Mouse (Mus musculus) MEL (cell line): ENCODE measurements at regions not wholly inside any gene's neighbourhood (a gene's known extent, or its start where the extent isn't known, plus 50 kb on each side); places are given as distances from the start of the nearest gene placed in this dataset.

ENCODE experiments used
- CTCF ChIP-seq, 3 experiments: IDR thresholded peaks in 2 of 3; conservative IDR thresholded peaks in 1 of 3; 2 replicates each; pipeline ENCODE4 v1.5.1; 2011 to 2012; ENCODE audit warnings: low read length in 3 of 3, low read depth in 2 of 3, mild to moderate bottlenecking in 2 of 3, improper control_type of control experiment in 1 of 3, inconsistent platforms in 1 of 3, mixed read lengths in 1 of 3, moderate library complexity in 1 of 3; ENCODE audit not compliant: control insufficient read depth in 1 of 3, insufficient read depth in 1 of 3, poor library complexity in 1 of 3, severe bottlenecking in 1 of 3
- ELF1 ChIP-seq: IDR thresholded peaks from 2 replicates; pipeline ENCODE4 v1.6.1; 2014; ENCODE audit warnings: low read depth, mild to moderate bottlenecking, inconsistent platforms, low read length, improper control_type of control experiment, moderate library complexity
- GATA1 ChIP-seq: IDR thresholded peaks from 2 replicates; pipeline ENCODE4 v1.6.1; 2011; ENCODE audit warnings: low read depth, low read length, improper control_type of control experiment
- MEF2A ChIP-seq: IDR thresholded peaks from 2 replicates; pipeline ENCODE4 v1.6.1; 2014; ENCODE audit warnings: low read depth, mild to moderate bottlenecking, inconsistent platforms, low read length, improper control_type of control experiment; ENCODE audit not compliant: poor library complexity, insufficient replicate concordance, severe bottlenecking; ENCODE audit errors: extremely low read depth
- MXI1 ChIP-seq: IDR thresholded peaks from 2 replicates; pipeline ENCODE4 v1.6.1; 2011; ENCODE audit warnings: mild to moderate bottlenecking, low read depth, low read length, improper control_type of control experiment
- POLR2A ChIP-seq, 2 experiments: IDR thresholded peaks; 2 replicates each; pipeline ENCODE4 v1.6.1; 2011 to 2012; ENCODE audit warnings: low read length in 2 of 2, mild to moderate bottlenecking in 2 of 2, control low read depth in 1 of 2, improper control_type of control experiment in 1 of 2, low read depth in 1 of 2, moderate library complexity in 1 of 2; ENCODE audit not compliant: control insufficient read depth in 1 of 2, insufficient read depth in 1 of 2, poor library complexity in 1 of 2

DNA sequence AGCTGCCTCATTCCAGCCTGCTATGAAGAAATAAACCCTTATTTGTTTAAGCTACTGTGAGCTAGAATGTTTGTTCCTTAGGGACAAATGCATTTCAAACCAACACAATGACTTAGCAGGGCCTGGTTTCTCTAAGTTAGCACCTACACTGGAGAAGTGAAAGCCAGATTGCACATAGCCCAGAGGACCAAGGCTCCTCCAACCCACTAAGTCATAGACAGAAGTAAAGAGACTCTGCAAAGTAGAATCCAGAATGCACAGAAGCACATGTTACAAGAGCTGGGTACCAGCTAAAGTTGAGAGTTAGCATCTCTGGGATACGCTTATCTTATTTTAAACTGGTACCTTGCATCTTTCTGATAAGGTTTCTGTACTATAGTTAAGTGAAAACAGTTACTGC, 443.4 kb upstream of the Jarid2 start:
- TF ChIP-seq CTCF (IDR thresholded peaks at IDR 0.05 in 2 of 3, conservative IDR thresholded peaks at IDR 0.05 in 1 of 3; ENCODE audit: control insufficient read depth in 1 of 3, insufficient read depth in 1 of 3, low read depth in 2 of 3, low read length in 3 of 3, poor library complexity in 1 of 3, severe bottlenecking in 1 of 3), result no peak
- no peak for TF ChIP-seq MEF2A
- TF ChIP-seq ELF1, result no peak
- TF ChIP-seq MXI1, result no peak
- no peak for TF ChIP-seq POLR2A (IDR thresholded peaks at IDR 0.05; ENCODE audit: control insufficient read depth in 1 of 2, insufficient read depth in 1 of 2, low read depth in 1 of 2, low read length in 2 of 2, poor library complexity in 1 of 2)
- TF ChIP-seq GATA1, result no peak
